Mouse (Mus musculus): ENCODE measurements around the gene Gprc6a. TPM values are rescaled to one million over a fixed set of nuclear protein-coding genes. Genes with fewer than 3 reads are reported as not detected.

Gene Gprc6a
- not detected in 2 replicates for polyA plus RNA-seq (2015; fragmentation: Nextera tagmentation; extraction: Ambion mirVana)

DNA sequence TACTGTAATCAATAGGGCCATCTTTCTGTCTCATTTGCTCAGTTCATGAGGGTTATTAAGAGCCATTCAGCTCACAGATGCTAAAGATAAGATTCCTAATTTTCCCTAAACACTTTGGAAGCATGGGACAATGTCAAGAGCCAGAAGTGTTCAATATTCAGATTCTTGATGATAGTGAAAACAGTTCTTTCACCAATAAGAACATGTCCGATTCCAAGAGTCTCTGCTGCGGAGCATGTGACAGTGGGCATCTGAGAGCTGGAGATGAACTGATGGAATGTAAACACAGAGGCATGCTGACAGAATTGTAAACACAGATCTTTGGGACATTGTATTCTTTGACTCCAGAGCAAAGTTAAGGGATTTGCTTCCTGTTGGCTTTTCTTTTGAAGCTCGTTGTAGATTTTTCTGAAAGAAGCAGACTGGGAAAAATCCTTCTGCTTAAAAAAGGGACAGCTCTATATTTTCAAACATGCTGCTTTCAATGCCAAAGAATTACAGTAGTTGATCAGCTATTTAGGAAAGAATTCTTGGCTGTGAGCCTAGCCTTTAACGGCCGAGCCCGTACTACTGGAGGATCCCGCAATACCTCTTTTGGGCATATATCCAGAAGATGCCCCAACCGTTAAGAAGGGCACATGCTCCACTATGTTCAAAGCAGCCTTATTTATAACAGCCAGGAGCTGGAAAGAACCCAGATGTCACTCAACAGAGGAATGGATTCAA, at the start of gene Gprc6a:
Gene Gprc6a (minus strand): TSS at position 51 of the 726 bp plus-strand sequence.
- ATAC-seq: no peak
- H3K4me2 ChIP-seq (ENCODE audit: low read depth, low read length): no peak within 1 kb of the TSS
- H3K36me3 ChIP-seq (ENCODE audit: control insufficient read depth, insufficient read depth, low read length): no peaks in the 10 kb centered on the region
- H3K9me3 ChIP-seq (ENCODE audit: control insufficient read depth, low read length): no peaks in the 10 kb centered on the region
- H3K4me1 ChIP-seq (ENCODE audit: control insufficient read depth, insufficient read depth, low read length): no peaks in the 10 kb centered on the region
- no peak within 1 kb of the TSS for H3K4me3 ChIP-seq (ENCODE audit: low read length)
- no peak within 1 kb of the TSS for H3K27ac ChIP-seq (ENCODE audit: low read length)
- no peak within 1 kb of the TSS for H3K9ac ChIP-seq (ENCODE audit: low read depth, low read length)
- WGBS: 41% methylated on average over 8 of the region's 8 CpGs
- H3K27me3 ChIP-seq (replicated peaks; ENCODE audit: control insufficient read depth, insufficient read depth, low read length): no peaks in the 10 kb centered on the region

DNA sequence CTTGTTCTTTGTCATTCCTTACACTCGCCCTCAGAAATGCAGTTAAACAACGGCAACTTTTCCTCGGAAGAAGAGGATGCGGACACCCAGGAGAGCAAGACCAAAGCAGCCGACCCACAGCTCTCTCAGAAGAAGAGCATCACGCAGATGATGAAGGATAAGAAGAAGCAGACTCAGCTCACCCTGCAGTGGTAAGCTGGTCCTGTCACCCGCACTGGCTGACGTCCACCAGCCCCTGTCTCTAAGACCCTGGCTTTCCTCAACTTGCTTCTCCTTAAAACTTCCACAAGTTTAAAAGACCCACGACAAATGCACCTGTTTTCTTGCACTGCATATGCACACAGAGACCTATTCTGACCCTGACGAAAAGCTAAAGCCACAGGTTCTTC, 47.0 kb upstream of the Gprc6a start:
- Histone ChIP-seq H3K9ac (ENCODE audit: low read depth, low read length) (no peak overlapping the region), H3K27me3 (replicated peaks; ENCODE audit: control insufficient read depth, insufficient read depth, low read length) (peaks cover 13% of the 10 kb centered on the region; the same call in 1 of the 2 replicates), H3K4me2 (ENCODE audit: low read depth, low read length) (peak overlapping the region; percentile 92), H3K4me1 (ENCODE audit: control insufficient read depth, insufficient read depth, low read length) (peaks cover 7% of the 10 kb centered on the region), H3K36me3 (ENCODE audit: control insufficient read depth, insufficient read depth, low read length) (no peaks in the 10 kb centered on the region), H3K9me3 (ENCODE audit: control insufficient read depth, low read length) (no peaks in the 10 kb centered on the region), H3K4me3 (ENCODE audit: low read length) (peak overlapping the region; percentile 54), H3K27ac (ENCODE audit: low read length) (no peak overlapping the region)
- WGBS: 6% methylated on average over 10 of the region's 10 CpGs
- peak; percentile 33 for ATAC-seq

GRCm38 (mm10) chr10:51677548-51678250, 46.4 kb upstream of the Gprc6a start, which contains the start of gene Rfx6:
Gene Rfx6, plus strand, starts transcription at chr10:51677756.
- no peaks in the 10 kb centered on the region for H3K36me3 ChIP-seq (ENCODE audit: control insufficient read depth, insufficient read depth, low read length)
- peak within 1 kb of the TSS; percentile 54 for H3K4me3 ChIP-seq (ENCODE audit: low read length)
- no peak within 1 kb of the TSS for H3K27ac ChIP-seq (ENCODE audit: low read length)
- WGBS: under 1% methylated on average over 38 of the region's 38 CpGs
- H3K4me2 ChIP-seq (ENCODE audit: low read depth, low read length): peak within 1 kb of the TSS; percentile 92
- H3K9ac ChIP-seq (ENCODE audit: low read depth, low read length): peak within 1 kb of the TSS; percentile 56
- peaks cover 13% of the 10 kb centered on the region; the same call in 1 of the 2 replicates for H3K27me3 ChIP-seq (replicated peaks; ENCODE audit: control insufficient read depth, insufficient read depth, low read length)
- peak; percentile 90 for ATAC-seq
- H3K4me1 ChIP-seq (ENCODE audit: control insufficient read depth, insufficient read depth, low read length): peaks cover 7% of the 10 kb centered on the region
- H3K9me3 ChIP-seq (ENCODE audit: control insufficient read depth, low read length): no peaks in the 10 kb centered on the region

GRCm38 (mm10) chr10:51672082-51672779, 41.0 kb upstream of the Gprc6a start:
- Histone ChIP-seq H3K4me1 (ENCODE audit: control insufficient read depth, insufficient read depth, low read length) (no peaks in the 10 kb centered on the region), H3K9me3 (ENCODE audit: control insufficient read depth, low read length) (no peaks in the 10 kb centered on the region), H3K27ac (ENCODE audit: low read length) (no peak overlapping the region), H3K4me3 (ENCODE audit: low read length) (no peak overlapping the region), H3K4me2 (ENCODE audit: low read depth, low read length) (no peak overlapping the region), H3K36me3 (ENCODE audit: control insufficient read depth, insufficient read depth, low read length) (no peaks in the 10 kb centered on the region), H3K9ac (ENCODE audit: low read depth, low read length) (no peak overlapping the region), H3K27me3 (replicated peaks; ENCODE audit: control insufficient read depth, insufficient read depth, low read length) (peaks cover 7% of the 10 kb centered on the region; the same call in 1 of the 2 replicates)
- 57% methylated on average over 1 of the region's 1 CpGs for WGBS
- no peak for ATAC-seq

- H3K4me2 ChIP-seq (ENCODE audit: low read depth, low read length): no peak overlapping the region
- H3K9me3 ChIP-seq (ENCODE audit: control insufficient read depth, low read length): no peaks in the 10 kb centered on the region
- 79% methylated on average over 4 of the region's 4 CpGs for WGBS
- ATAC-seq: no peak
- H3K36me3 ChIP-seq (ENCODE audit: control insufficient read depth, insufficient read depth, low read length): no peaks in the 10 kb centered on the region
- H3K4me3 ChIP-seq (ENCODE audit: low read length): no peak overlapping the region
- no peaks in the 10 kb centered on the region for H3K4me1 ChIP-seq (ENCODE audit: control insufficient read depth, insufficient read depth, low read length)
- no peak overlapping the region for H3K27ac ChIP-seq (ENCODE audit: low read length)
- H3K27me3 ChIP-seq (replicated peaks; ENCODE audit: control insufficient read depth, insufficient read depth, low read length): 0 out of 2 replicates have a peak, but pooled peaks cover 4% of the 10 kb centered on the region
- no peak overlapping the region for H3K9ac ChIP-seq (ENCODE audit: low read depth, low read length)
These were observed 40.3 kb upstream of the Gprc6a start for GRCm38 (mm10) chr10:51671583-51671982.

DNA sequence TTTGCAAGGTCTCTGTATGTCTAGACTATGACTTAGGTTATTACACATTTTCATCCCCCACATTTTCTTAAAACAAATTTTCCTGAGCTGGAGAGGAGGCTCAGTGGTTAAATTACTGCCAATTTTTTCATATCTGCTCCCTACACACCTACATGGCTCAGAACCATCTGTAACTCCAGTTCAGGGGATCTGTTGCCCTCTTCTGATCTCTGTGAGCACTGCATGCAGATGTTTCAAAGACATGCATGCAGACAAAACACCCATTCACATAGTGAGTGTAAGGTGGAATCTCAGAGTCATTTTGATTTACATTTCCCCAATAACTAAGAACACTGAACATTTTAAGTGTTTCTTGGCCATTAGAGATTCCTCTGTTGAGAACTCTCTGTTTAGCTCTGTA, 38.1 kb upstream of the Gprc6a start:
- no peak overlapping the region for H3K4me2 ChIP-seq (ENCODE audit: low read depth, low read length)
- ATAC-seq: no peak
- no peak overlapping the region for H3K9ac ChIP-seq (ENCODE audit: low read depth, low read length)
- no peak overlapping the region for H3K27ac ChIP-seq (ENCODE audit: low read length)
- H3K9me3 ChIP-seq (ENCODE audit: control insufficient read depth, low read length): no peaks in the 10 kb centered on the region
- no peaks in the 10 kb centered on the region for H3K36me3 ChIP-seq (ENCODE audit: control insufficient read depth, insufficient read depth, low read length)
- H3K4me1 ChIP-seq (ENCODE audit: control insufficient read depth, insufficient read depth, low read length): no peaks in the 10 kb centered on the region
- no peaks in the 10 kb centered on the region for H3K27me3 ChIP-seq (replicated peaks; ENCODE audit: control insufficient read depth, insufficient read depth, low read length)
- no peak overlapping the region for H3K4me3 ChIP-seq (ENCODE audit: low read length)

DNA sequence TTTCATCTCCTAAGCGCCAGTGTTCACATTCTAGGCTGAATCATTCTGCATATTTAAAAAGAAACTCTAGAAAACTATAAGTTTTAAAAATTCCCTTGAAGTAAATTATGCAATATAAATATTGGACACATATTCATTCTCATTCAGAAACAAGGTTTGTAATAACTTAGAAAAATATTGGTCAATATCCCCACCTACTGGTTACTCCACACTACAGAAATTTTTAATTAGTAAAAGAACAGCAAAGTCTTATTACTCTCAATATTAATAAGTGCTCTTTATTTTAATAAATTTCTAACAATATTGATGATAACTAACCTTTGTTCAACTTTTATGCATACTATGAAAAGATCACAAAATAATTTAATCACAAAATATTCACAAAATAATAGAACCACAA, 26.1 kb upstream of the Gprc6a start:
- no peaks in the 10 kb centered on the region for H3K9me3 ChIP-seq (ENCODE audit: control insufficient read depth, low read length)
- no peaks in the 10 kb centered on the region for H3K27me3 ChIP-seq (replicated peaks; ENCODE audit: control insufficient read depth, insufficient read depth, low read length)
- no peak overlapping the region for H3K9ac ChIP-seq (ENCODE audit: low read depth, low read length)
- no peak for ATAC-seq
- no peak overlapping the region for H3K4me2 ChIP-seq (ENCODE audit: low read depth, low read length)
- no peak overlapping the region for H3K27ac ChIP-seq (ENCODE audit: low read length)
- no peak overlapping the region for H3K4me3 ChIP-seq (ENCODE audit: low read length)
- no peaks in the 10 kb centered on the region for H3K36me3 ChIP-seq (ENCODE audit: control insufficient read depth, insufficient read depth, low read length)
- 75% methylated on average over 1 of the region's 1 CpGs for WGBS
- H3K4me1 ChIP-seq (ENCODE audit: control insufficient read depth, insufficient read depth, low read length): no peaks in the 10 kb centered on the region

- Histone ChIP-seq H3K9me3 (ENCODE audit: control insufficient read depth, low read length) (no peaks in the 10 kb centered on the region), H3K9ac (ENCODE audit: low read depth, low read length) (no peak overlapping the region), H3K27me3 (replicated peaks; ENCODE audit: control insufficient read depth, insufficient read depth, low read length) (no peaks in the 10 kb centered on the region), H3K4me1 (ENCODE audit: control insufficient read depth, insufficient read depth, low read length) (no peaks in the 10 kb centered on the region), H3K36me3 (ENCODE audit: control insufficient read depth, insufficient read depth, low read length) (no peaks in the 10 kb centered on the region), H3K4me2 (ENCODE audit: low read depth, low read length) (no peak overlapping the region), H3K4me3 (ENCODE audit: low read length) (no peak overlapping the region), H3K27ac (ENCODE audit: low read length) (no peak overlapping the region)
- 63% methylated on average over 3 of the region's 3 CpGs for WGBS
- no peak for ATAC-seq
These were observed 18.4 kb upstream of the Gprc6a start for GRCm38 (mm10) chr10:51649506-51650221.

- 88% methylated on average over 3 of the region's 3 CpGs for WGBS
- Histone ChIP-seq H3K4me3 (ENCODE audit: low read length) (no peak overlapping the region), H3K27me3 (replicated peaks; ENCODE audit: control insufficient read depth, insufficient read depth, low read length) (no peaks in the 10 kb centered on the region), H3K4me1 (ENCODE audit: control insufficient read depth, insufficient read depth, low read length) (no peaks in the 10 kb centered on the region), H3K36me3 (ENCODE audit: control insufficient read depth, insufficient read depth, low read length) (no peaks in the 10 kb centered on the region), H3K9me3 (ENCODE audit: control insufficient read depth, low read length) (no peaks in the 10 kb centered on the region), H3K9ac (ENCODE audit: low read depth, low read length) (no peak overlapping the region), H3K27ac (ENCODE audit: low read length) (no peak overlapping the region), H3K4me2 (ENCODE audit: low read depth, low read length) (no peak overlapping the region)
- ATAC-seq: no peak
These were observed 10.1 kb downstream of the Gprc6a start for GRCm38 (mm10) chr10:51621193-51621592.

All from intestine, embryonic 16.5 days (tissue).